Mouse (Mus musculus) duodenum, adult 2 months (tissue): Measurements from ENCODE around the gene Wfdc1. TPM values are rescaled to one million over a fixed set of nuclear protein-coding genes. Genes with fewer than 3 reads are reported as not detected.

Experiments
- polyA plus RNA-seq: library from polyadenylated mRNA; depleted of rRNA; stranded (reverse); fragments of >200 nt; gene quantifications from 2 replicates; pipeline ENCODE4 v1.2.3, GENCODE M21; 2012; ENCODE audit warnings: low replicate concordance; rRNA removed

Gene Wfdc1
- 26.9 and 27.6 TPM in 2 replicates for polyA plus RNA-seq

DNA sequence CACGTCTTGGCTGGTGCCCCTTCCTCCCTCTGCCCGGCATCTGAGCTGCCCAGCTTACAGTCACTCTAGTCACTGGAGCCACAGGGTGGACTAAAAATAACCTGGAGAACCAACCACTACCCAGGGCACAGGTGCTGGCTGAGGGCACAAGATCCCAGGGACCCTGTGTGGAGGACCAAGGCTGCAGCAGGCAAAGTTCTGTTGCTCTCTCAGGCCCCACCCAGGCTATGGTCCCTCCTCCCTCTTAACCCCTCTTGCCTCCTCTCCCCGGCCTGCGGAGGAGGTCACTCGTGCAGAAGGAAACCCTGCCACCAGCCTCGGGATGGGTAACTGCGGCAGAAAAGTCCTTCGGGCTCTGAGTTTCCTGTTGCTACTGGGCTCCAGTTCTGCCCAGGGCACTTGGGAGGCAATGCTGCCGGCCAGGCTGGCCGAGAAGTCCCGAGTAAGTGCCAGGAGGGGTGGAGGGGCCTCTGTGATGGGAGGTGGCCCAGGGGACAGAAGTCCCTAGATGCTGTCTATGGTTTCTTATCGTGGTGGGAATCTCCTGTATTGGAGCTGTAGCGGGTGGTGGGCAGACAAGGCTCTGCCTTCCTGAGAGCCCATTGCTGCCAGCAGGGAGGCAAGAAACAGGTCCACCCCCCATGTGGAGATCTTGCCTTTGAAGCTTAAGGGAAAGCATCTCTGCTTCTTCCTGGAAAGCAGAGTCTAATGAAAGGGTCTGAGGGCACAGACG lies at the start of gene Wfdc1:
Gene Wfdc1, plus strand, starts transcription at position 147 of the 733 bp plus-strand sequence.

DNA sequence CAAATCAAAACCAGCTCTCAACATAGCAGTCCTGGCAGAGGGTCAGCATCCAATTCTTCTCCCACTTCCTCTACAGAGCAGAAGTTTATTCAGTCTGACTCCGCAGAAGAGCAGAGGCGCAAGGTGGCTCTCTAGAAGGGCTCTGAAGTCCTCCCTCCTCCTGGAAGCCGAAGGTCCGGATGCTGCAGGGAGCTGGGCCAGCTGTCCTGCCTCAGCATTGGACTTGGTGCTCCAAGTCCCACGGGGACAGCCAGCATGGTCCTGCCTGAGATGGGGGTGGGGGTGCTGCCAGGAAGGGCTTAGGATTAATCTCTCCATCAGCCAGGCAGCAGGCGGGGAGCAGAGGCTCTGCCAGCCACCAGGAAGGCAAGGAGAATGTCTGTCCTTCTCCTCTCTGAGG lies 30.8 kb upstream of the Wfdc1 start, which contains the start of gene Kcng4:
Gene Kcng4, minus strand, starts transcription at position 303 of the 400 bp plus-strand sequence.

DNA sequence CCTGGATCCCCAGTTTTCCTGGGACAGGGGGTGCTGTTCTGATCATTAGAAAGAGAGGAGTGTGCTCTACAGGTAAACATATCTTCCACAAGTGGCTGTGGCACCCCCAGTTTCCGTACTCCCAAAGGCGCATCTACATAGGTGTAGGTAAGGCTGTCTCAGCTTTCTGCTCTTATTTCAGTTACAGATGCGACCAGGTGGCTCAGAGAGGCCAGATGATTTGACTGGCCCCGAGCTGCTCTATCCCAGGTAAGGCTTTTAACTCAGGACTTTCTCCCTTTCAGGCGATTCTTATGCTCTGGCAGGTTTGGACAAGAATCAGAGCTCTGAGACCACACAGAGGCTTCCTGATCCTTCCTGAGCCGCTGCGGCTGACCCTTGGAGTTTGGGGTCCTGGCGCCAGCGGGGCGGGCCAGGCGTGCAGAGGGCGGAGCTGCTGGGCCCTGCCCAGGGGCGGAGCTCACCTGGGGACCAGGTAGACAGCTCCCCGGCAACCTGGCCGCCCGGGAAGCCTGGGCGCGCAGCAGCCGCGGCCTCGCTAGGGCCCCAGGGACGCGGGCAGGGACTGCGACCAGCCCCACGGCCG lies 33.5 kb downstream of the Wfdc1 start, which contains the start of gene Atp2c2:
Gene Atp2c2, plus strand, starts transcription at position 461 of the 586 bp plus-strand sequence.

Other genes with a start within 250 kb of the Wfdc1 start
- 92.1 and 231 TPM in 2 replicates for gene Osgin1, start 232.2 kb upstream of the Wfdc1 start, polyA plus RNA-seq
- 0.69 and 0.84 TPM in 2 replicates for gene Necab2, start 219.6 kb upstream of the Wfdc1 start, polyA plus RNA-seq
- 0.19 and 0.75 TPM in 2 replicates for gene Slc38a8, start 164.7 kb upstream of the Wfdc1 start, polyA plus RNA-seq
- 38.5 and 43.8 TPM in 2 replicates for gene Mbtps1, start 107.6 kb upstream of the Wfdc1 start, polyA plus RNA-seq
- 13.1 and 14.8 TPM in 2 replicates for gene Hsdl1, start 91.2 kb upstream of the Wfdc1 start, polyA plus RNA-seq
- gene Dnaaf1, start 91.1 kb upstream of the Wfdc1 start, polyA plus RNA-seq = 6.3 and 13.3 TPM in 2 replicates
- gene Taf1c, start 61.1 kb upstream of the Wfdc1 start, polyA plus RNA-seq = 19.7 and 22.9 TPM in 2 replicates
- gene Adad2, start 53.6 kb upstream of the Wfdc1 start, polyA plus RNA-seq = 0.44 and 4.5 TPM in 2 replicates
- 0.56 and 0.74 TPM in 2 replicates for gene Kcng4, start 30.7 kb upstream of the Wfdc1 start, polyA plus RNA-seq
- gene Atp2c2, start 33.6 kb downstream of the Wfdc1 start, polyA plus RNA-seq = 4.3 and 5.8 TPM in 2 replicates
- 6.4 and 8.5 TPM in 2 replicates for gene Tldc1, start 112.1 kb downstream of the Wfdc1 start, polyA plus RNA-seq
- gene Cotl1, start 174.2 kb downstream of the Wfdc1 start, polyA plus RNA-seq = 369 and 425 TPM in 2 replicates
- 12.2 and 17.3 TPM in 2 replicates for gene Klhl36, start 195.9 kb downstream of the Wfdc1 start, polyA plus RNA-seq
- 101 and 122 TPM in 2 replicates for gene Usp10, start 244.0 kb downstream of the Wfdc1 start, polyA plus RNA-seq
- 43.1 and 44.1 TPM in 2 replicates for gene Gm20388, start 244.5 kb downstream of the Wfdc1 start, polyA plus RNA-seq